Mouse (Mus musculus): ENCODE results near the gene Amt.

GRCm38 (mm10) chr9:108305629-108306520 is 9.2 kb downstream of the Amt start, which contains the start of the genes Rhoa and Tcta:
- TF ChIP-seq CTCF (IDR thresholded peaks at IDR 0.05; ENCODE audit: low read depth) (no peak), EP300 (IDR thresholded peaks at IDR 0.05; ENCODE audit: low read depth) (peak; percentile 76)
